Mouse (Mus musculus): ENCODE data around the gene Fam228b.
"Not testable (repeated sequence)": the region's sequence is repeated elsewhere in the genome, so short reads cannot be mapped to it uniquely, and the experiment has no call there.

Fam228b gene

DNA sequence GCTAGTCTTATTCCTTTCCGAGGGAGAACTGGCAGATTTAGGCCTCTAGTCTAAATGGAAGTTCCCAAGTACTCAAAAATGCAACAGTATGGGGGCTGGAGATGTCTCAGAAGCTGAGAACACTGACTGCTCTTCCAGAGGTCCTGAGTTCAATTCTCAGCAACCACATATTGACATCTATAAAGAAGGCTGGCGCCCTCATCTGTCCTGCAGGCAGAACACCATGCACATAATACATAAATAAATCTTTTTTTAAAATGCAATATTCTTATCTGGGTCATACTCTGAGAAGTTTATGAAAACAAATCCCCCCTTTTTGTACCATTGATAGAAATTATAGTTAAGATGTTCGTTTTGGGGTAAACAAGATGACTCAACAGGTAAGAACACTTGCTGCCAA lies 26.9 kb downstream of the Fam228b start:
- DNase-seq (ENCODE audit: low spot score), result no peak

DNA sequence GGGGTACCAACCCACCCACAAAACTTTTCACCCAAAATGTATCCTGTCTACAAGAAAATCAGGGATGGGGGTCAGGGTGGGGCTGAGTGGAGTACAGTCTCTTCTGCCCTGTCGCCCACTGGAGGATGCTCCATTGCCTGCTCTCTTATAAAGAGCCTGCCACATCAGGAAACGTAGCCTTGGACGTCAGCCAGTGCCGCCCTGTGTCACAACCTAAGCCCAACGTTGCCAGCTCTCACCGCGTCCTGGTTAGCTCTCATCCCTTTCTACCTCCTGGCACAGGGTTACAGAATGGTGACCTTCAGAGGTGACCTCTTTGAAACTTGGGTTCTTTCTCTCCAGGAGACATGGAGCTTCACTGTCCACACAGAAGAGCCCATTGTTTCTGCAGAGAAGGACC lies 28.2 kb downstream of the Fam228b start:
- no peak for DNase-seq (ENCODE audit: low spot score)

DNA sequence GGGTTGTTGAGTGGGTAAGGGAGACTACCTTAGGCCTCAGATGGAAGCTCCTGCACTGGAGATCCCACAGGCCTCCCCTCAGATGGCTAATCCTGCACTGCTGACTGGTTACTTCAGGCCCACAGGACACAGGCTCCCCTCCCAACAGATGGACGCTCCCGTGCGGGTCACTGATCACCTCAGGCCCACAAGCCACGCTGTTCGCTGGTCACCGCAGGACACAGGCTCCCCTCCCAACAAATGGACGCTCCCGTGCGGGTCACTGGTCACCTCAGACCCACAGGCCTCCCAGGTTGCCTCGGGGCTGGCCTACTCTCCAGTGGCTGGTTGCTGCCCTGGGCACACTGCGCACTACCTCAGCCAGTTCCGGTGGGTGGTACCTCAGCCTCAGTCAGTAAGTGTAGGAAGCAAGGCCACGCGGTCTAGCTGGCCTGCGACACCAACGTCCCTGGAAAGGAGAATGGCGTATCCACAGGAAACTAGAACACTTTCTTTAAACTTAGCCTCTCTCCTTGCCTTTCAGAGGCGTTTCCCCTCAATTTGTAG lies 31.0 kb downstream of the Fam228b start, which contains the start of gene Fam228a:
TSS of gene Fam228a (minus strand) at position 400 of the 546 bp plus-strand sequence.
- no peak for DNase-seq (ENCODE audit: low spot score)

DNA sequence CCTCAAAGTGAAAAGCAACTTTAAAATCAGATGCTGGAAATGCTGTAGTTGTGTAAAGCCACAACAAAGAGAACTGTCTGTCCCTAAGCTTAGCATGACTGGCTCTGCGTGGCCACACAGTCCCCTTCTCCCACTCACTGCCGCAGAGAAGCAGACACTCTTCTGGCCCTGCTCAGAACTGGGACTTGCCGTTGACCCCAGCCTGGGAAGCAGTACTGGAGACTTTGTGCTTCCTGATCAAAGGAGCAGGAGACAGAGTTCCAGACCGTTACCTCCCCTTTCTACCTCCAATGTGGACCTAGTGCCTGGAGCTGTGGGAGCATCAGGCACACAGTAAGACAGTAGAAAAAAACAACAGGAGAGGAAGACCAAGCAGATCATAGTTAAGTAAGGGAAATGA lies 36.7 kb downstream of the Fam228b start:
- DNase-seq (ENCODE audit: low spot score), result no peak

DNA sequence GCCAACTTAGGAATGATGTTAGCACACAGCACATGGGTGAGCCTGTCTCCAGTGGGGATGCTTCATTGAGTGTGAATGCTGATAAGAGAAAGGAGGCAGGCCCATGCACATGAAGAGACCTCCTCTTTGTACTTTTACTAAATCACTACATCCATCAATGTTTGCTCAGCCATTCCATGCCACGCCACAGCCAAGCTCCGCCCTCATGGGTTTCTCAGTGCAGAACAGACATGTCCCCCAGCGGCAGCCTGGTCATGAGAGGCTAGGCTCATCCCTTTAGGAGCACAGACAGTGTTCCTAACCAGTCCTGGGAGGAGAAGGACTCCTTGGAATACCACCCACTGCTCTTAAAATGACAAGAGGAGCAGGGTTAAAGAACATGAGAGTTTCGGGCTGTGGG lies 37.4 kb downstream of the Fam228b start:
- DNase-seq (ENCODE audit: low spot score), result no peak

DNA sequence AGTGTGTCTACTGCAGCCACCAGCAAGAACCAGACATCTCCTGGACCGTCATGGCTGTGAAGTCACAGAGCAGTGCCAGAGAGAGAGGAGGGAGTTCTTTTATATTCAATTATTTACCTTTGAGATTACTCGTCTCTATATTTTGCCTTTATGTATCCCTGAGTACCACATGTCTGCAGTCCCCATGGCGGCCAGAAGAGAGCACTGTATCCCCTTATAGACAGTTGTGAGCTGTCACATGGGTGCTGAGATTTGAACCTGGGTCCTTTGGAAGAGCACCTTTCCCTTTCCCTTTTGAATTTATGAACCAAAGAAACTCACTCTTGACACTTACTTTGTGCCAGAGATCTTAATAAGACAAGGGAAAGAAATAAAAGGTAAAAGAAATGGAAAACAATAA lies 39.9 kb downstream of the Fam228b start:
- no peak for DNase-seq (ENCODE audit: low spot score)

DNA sequence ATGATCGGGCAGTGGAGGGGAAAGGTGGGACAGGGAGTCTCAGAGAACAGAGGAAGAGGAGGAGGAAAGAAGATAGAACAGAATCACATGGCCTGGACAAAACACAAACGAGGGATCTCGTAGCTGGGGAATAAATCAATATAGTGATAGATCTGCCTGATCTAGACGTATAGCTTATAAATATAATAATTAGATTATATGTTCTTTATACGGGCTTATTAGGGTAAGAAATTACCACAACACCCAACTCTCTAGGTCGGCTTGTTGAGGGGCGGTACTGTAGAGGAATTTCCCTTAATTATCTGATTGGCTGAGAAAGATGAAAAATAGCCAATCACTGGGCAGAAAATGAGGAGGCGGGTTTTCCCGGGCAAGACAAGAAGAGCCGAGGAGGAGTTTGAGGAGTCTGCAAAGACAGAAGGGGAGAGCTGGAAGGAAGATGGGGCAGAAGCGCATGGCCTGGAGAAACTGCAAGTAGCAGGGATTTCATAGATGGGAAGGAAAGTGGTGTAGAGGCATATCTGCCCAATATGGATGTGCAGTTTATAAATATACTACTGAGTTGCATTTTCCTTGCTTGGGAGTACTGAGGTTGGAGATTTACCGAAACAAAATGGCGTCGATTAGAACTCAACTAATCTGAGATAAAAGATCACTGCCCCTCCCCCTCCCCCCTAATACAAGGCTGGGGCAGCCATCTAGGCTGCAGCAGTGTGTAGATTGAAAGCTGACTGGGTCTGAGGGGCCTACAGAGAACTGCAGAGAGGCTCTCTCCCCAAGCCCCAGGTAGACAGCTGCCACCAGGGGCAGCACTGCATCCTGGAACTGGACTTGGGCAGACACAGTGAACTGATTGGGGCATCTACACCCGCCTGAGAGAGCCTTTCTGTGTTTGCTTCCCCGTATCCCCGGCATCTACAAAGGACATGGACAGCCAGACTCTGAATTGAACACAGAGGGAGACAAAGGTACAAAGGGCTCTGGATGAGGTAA lies 49.0 kb downstream of the Fam228b start:
- peak; percentile 59 for DNase-seq (ENCODE audit: low spot score)

DNA sequence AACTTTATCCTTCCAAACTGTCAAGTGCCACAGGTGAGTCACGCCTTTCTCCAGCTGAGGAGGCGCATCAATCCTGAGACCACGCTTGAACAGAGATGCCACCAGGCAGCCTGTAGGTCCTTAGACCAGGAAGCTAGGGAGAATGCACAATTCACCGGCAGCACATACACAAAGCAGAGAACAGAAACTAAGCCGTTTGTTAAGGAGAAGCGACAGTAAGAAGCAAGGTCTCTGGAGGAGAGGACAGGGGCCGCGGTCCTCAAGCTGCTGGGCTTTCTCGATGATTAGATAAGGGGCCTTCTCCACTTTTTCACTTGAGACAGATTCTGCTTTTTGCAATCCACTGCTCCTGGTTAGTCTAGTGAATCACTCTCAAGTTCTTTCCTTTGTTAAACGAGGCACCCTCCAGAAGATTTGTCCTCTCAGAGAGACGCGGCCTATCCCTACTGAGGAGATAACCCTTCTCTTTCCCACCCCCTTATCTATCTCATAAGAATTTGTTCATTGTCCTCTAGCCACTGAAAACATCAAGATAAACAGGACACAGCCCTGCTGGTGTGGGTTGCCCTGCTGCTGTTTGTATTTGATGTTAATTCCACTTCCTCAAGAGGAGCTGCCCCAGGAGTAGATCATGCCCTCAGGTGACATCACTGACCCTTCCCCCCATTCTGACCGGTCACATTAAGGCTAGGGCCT lies 49.9 kb downstream of the Fam228b start:
- peak; percentile 19 for DNase-seq (ENCODE audit: low spot score)

DNA sequence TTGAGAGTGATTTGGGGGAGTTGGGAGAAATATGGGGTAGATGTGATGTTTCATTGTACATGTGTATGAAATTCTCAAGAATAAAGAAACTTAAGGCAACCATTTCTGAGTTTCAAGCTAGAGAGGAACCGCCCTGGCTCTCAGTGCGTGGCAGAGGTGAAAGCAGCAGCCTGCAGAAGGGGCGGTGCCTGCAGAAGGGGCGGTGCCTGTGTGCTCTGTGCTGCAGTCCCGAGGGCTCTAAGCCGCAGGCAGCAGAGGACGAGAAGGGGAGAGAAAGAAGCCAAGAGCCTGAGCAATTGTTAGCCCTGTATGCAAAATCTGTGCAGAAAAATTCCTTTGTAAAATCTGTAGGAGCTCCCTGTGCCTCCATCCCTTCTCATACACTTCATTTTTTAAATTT lies 51.6 kb downstream of the Fam228b start:
- peak; percentile 41 for DNase-seq (ENCODE audit: low spot score)

DNA sequence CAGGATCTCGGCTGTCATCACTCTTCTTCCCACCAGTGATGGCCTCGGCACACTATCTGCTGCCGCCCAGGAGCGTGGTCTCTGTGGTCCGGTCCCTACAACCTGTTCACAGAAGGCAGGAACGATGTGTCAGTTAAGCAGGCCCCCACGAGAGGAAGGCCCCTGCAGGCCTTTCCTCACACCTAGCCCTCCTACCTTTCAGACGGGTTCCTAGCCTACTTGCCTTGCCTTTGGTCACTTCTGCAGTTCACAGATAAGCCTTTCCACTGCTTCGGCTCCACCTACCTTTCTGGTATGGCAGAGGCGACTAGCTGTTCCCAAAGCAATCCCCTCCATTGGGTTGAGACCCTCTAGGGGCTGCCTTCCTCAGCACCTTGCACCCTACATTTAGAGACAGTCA lies 53.5 kb downstream of the Fam228b start:
- no peak for DNase-seq (ENCODE audit: low spot score)

DNA sequence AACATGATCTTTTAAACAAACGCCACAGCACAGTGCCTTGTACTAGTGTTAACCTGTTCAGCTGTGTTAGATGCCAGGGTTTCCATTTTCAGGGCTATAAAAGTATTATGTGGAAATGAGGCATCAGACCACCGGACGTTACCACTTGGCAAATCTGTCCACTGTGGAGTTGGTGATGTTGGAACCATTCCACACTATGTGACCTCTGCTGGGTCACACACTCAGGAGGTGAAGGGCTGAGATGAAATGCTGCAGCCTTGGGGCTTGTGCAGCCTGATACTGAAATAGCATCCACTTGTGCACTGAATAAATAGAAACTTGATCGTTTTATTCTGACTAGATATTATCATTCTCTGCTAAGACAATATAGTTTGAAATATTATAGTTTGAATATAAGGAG lies 55.7 kb downstream of the Fam228b start:
- no peak for DNase-seq (ENCODE audit: low spot score)

DNA sequence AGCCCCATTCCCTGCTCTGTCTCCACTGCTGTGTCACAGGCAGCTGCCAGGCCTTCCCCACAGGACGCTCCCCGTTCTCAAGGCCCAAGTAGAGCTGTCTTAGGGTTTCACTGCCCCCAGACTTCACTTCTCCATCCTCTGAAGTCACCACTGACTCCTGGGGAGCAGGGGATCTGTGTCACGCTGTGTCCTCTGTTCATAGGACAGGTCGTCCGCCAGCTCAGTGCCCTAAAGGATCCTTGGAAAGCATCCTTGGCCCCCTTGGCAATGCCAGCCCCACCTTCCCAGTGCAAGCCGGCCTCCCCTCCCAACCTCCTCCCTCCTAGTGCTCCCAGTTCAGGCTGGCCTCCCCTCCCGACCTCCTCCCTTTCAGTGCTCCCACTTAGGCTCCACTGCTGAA lies 59.1 kb downstream of the Fam228b start:
- no peak for DNase-seq (ENCODE audit: low spot score)

DNA sequence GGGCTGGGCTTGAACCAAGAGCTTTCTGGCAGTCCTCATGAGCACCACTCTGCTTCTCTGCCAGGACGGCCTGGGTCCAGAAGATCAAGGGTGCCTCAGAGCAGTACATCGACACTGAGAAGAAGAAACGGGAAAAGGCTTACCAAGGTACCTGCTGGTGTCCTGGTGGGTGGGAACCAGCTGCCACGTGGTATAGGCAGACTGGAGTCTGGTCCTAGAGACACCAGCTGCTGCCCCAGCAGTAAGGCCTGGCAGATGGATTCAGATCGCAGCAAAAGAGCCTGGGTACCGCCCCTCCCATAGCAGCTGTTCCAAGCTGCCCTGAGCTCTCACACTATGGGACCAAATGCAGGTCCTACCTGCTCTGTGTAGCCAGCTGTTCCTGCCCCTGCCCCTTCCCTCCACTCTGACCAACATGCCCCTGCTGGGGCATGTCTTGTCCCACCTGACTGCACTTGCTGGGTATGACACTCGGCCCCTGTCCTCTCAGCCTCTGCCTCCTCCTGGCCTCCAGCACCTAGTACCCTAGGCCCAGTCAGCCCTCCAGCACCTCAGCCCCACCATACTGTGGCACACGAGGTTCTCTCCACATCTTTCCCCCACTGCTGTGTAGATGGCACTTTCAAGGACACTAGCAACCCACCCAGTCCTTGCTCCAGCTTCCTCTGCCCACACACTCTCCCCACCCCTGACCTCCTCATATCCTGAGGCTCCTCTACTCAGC lies 60.0 kb downstream of the Fam228b start:
- DNase-seq (ENCODE audit: low spot score), result no peak

DNA sequence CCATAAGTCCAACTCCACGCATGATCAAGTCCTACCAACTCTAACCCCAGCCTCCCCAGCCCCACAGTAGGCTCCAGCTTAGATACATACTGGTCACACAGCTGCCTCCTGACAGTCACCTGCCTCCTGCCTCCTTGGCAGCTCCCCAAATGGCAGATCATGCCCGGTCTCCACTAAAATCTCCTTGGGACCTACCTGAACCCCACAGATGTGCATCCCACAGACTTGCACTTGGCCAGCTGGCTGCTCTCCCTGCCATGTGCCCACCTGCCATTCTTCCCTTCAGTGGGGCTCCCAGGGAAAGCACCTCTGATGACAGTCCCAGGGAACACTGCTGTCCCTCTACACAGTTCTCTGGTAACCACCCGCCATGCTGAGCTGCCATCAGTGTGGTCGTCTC lies 60.8 kb downstream of the Fam228b start:
- no peak for DNase-seq (ENCODE audit: low spot score)

DNA sequence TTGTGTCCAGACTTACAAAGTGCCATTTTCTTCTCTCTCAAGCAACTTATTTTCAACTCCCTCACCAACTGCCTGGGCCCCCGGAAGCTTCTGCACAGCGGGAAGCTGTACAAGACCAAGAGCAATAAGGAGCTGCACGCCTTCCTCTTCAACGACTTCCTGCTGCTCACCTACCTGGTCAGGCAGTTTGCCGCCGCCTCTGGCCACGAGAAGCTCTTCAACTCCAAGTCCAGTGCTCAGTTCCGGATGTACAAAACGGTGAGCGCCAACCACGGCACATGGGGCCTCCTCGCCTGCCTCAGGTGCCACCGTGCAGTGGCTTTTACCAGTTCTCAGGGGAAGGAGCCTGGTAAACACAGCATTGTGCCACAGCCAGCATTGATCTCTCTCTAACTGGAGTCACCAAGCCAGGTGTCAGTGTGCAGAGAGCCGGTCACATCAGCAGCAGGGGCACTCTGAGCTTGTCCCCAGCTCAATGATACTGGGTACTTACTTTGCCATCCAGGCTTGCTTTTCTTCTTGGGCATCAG lies 61.5 kb downstream of the Fam228b start:
- no peak for DNase-seq (ENCODE audit: low spot score)

DNA sequence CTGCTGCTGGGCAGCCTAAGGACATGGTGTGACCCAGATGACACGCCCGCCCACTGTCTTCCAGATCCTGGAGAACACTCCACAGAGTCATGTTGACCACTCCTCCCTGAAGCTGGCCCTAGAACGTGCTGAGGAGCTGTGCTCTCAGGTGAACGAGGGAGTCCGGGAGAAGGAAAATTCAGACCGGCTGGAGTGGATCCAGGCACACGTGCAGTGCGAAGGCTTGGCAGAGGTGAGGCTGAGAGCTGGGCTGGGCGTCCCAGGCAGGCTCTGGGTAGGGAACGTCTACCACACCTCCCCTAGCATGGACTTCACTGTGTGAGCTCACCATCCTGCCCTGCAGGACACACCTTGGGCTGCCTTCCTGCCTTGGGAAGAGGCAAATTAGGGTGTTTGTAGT lies 62.2 kb downstream of the Fam228b start:
- no peak for DNase-seq (ENCODE audit: low spot score)

DNA sequence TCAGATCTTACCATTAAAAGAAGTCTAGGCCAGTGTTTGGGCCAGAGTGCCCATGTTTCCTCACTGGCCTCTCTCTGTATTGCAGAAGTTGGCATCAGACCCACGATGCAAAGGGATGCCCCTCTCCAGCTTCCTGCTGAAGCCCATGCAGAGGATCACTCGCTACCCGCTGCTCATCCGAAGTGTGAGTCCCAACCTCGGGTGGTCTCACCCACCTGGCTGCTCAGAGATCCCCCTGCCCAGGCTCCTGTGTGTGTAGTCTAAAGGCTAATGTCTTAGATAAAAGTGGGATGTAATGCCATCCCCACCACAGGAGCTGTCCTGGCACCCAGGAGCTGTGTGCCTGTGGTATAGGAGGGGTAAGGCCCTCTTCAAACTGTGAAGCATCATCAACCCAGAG lies 62.9 kb downstream of the Fam228b start:
- DNase-seq (ENCODE audit: low spot score), result no peak

DNA sequence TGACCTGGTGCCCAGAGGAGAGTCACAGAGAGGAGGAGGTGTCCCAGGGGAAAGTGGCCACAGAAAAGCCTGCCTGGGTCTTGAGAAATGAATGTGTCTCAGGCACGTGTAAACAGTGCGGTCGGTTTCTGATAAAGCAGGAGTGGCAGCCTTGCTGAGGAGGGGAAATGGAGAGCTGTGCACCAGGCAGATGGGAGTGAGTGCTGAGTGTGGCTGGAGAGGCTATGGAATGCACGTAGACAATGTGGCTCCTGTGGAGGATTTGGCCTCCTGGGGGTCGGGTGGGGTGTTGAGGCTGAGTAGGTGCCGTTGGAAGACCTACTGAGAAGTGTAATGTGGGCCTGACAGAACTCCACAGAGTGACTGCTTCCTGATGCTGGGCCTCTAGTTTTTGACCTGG lies 63.4 kb downstream of the Fam228b start:
- DNase-seq (ENCODE audit: low spot score), result not testable (repeated sequence)

DNA sequence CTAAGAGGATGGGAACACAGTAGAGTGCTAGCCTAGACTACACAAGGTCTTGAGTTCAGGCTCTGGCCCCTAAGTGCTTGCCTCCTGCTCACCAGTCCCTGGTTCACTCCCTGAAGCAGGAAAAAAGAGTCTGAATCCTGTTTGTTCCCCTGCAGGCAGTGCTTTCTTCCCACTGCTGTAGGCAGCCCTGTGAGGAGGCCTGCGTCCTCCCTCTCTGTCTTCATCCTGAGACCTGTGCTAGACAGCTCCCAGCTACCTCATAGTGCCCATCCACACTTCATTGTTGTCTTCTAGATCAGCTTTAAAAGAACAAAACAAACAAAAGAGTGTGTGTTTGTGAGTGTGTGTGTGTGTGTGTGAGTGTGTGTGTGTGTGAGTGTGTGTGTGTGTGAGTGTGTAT lies 74.5 kb downstream of the Fam228b start:
- no peak for DNase-seq (ENCODE audit: low spot score)

DNA sequence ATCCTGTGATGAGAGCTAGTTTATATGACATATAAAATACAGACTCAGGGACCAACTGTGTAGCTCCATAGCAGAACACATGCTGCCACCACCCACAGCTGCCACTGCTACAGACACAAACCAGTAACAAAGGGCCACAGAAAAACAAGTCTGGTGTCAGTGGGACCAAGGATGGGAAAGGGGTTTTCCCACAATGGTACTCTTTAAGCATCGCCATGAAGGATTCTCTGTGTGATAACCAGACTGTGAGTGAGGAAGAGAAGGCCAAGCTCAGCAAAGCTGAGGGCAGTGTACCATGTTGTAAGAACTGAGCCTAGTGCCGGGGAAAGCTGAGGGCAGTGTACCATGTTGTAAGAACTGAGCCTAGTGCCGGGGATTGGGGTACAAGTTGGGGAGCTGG lies 77.9 kb downstream of the Fam228b start:
- no peak for DNase-seq (ENCODE audit: low spot score)
